Mouse (Mus musculus): Measurements from ENCODE around the gene Ppp1cc.
"Not testable (repeated sequence)": the region's sequence is repeated elsewhere in the genome, so short reads cannot be mapped to it uniquely, and the experiment has no call there.

Ppp1cc gene

DNA sequence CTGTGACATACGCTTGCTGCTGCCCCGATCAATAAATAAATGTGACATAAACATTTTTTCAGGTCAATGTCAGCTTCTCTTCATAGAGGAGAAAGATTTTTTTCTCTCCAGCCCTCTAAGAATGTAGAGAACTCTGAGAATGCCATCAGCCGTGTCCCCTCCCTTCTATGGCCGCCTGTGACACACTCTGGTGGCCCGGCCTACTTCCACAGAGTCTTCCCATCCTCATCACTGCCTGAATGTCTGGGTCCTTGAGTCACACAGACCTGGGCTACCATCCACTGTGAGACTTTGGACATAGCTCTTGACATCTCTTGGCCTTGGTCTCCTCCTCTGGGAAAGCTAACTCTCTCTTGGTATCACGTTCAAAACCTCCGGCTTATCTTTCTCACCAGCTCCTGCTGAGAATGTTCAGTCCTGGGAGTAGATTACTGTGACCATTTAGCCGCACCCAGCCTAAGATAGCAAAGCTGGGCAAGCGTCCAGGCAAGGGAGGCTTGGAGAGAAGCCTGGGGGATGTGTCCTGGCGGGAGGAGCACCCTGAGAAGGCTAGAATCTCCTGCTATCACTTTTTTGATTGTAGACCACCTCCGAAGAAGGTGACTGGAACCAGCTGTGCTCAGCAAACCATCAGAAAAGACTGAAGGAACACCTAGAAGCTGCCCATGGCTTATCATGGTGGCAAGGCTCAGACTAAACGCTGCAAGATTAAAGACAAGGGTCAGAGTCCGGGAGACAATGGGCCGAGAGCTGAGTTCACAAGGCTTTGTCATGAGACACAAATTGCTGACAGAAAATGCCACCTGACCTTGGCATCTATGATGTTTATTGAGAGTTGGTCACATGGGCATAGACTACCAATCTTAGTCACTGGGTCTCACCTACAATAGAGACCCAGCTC is 21.3 kb upstream of the Ppp1cc start:
- no peak for DNase-seq

DNA sequence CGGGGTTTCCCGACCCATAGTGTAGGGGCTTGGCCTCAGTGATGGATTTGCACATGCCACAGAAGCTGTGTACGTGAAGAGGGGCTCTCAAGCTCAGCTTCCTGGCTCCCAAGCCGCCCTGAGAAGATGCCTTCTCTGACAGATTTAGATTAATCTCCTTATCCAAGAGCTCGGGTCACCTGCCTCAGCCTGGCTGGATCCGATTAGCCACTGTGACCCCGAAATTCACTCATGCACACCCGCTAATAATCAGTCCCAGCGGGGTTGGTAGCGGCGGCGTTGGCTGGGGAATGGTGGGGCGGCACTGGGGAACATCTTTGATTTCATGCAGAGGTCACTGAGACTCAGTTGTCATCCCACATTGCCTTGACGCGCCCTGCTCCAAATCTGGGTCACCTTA is 19.2 kb upstream of the Ppp1cc start:
- peak; percentile 42 for DNase-seq

DNA sequence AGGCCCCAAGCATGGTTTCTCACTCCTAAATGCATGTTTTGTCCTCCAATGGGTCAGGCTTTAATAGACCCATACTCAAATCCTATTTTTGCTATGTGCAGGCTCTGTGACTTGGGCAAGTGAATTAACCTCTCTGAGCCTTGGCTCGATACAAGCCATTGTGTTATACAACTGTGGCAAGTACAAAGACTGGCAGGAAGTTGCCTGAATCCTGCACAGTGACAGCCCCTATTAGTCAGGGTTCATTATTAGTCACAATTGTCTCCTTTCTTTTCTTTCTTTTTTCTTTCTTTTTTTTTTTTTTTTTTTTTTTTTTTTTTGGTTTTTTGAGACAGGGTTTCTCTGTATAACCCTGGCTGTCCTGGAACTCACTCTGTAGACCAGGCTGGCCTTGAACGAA is 18.3 kb upstream of the Ppp1cc start:
- DNase-seq, result not testable (repeated sequence)

DNA sequence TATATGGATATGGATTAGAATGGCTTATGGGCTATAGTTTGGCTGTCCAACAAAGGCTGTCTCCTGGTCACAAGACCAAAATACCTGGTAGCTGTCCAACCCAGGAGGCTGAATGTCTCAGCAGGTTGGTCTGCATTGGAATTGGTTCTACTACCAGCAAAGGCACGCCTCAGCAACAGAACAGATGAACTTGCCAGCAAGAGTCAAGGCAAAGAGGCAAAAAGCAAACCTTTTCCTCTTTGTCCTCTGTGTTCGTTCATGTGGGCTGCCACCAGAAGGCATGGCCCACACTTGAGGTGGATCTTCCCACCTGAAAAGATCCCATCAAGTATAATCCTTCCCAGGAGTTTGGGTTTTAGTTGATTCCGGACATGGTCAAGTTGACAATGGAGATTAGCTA is 17.4 kb upstream of the Ppp1cc start, which contains the start of gene Ccdc63:
Gene Ccdc63 (minus strand): TSS at position 101 of the 400 bp plus-strand sequence.
- no peak for DNase-seq

DNA sequence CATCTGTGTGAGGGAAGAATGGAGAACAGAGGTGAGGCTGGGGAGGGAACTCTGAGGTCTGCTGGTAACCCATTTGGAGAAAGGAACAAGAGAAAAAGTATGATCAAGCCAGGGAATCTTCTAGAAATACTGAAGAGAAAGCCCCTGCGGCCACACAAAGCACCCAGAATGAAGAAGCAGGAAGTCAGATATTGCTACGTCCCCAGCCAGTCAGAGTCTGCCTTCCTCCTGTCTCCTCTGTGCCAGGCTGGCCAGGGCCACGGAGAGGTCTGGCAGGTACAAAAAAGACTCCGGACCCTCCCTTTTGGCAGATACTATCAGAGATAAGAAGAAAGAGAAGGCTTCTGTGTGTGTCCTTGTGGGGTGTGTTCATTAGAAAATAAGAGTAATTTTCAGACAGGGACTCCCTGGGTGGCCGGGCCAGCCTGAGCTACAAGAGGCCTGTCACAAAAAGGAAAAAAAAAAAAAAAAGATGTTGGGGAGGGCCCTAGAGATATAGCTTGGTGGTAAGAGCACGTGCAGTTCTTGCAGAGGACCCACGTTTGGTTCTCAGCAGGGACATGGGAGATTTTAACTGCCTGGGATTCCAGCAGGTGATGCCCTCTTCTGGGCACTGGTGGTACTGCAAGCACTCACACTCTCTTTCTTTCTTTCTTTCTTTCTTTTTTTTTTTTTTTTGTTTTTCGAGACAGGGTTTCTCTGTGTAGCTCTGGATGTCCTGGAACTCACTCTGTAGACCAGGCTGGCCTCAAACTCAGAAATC is 15.7 kb upstream of the Ppp1cc start:
- peak; percentile 66 for DNase-seq

DNA sequence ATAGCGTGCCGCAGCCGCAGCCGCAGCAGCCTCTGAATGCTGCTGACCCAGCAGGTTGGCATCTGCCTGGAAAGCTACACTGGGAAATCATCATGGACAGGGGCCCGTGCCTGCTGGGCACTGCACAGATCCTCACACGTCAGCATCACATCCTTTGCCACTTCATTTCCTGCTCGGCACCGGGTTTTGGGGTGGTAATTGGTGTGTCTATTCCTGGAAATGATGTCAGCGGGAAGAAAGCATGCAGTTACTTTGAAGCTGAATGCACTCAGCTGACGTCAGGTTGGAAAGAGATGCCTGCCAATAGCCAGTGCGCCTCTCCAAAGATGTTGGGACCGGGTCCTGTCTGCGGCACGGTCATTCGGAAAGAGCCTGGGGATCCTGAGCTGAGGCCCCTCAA is 14.5 kb upstream of the Ppp1cc start:
- peak; percentile 80 for DNase-seq

DNA sequence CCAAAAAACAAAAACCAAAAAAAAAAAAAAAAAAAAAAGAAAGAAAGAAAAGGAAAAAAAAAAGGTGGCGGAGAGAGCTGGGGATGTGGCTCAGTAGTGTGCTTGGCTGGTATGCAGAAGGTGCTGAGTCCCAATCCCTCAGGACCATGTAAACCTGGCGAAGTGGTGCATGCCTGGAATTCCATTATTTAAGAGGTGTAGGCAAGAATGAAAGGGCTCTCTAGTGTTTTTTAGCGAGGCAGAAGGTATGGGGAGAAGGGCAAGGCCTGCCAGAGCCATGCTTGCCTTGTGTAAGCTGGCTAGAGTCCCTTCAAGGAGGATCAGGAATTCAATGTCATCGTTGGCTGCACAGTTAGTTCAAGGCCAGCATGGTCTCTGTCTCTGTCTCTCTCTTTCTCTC is 13.3 kb upstream of the Ppp1cc start:
- no peak for DNase-seq

DNA sequence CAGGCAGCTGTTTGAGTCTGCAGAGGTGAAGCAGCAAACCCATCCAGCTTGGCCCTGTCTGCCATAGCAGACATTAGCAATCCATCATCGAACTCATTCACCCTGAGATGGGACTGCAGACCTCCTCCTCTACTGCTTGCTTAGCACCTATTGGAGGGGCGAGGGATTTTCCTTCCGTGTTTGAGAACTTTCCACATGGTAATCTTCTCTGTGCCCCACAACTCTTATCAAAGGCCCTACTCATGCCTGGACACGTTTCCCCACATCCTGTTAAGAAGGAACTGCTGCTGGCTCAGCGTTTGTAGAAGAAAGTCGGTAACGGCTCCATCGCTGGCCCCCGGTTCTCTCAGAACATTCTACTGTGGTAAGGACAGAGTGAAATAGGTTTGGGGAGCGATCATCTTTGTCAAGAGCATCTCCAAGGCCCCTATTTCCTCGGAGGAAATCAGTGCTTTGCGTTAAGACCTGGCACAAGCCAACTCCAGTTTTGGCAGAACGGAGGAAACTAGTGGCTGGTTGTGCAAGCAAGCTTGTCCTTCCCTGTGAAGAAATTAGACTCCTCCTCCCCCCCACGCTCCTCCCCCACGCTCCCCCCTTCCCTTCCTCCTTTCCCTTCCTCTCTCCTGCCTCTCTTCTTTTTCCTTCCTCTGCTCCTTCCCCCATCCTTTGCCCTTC is 12.6 kb upstream of the Ppp1cc start:
- no peak for DNase-seq

DNA sequence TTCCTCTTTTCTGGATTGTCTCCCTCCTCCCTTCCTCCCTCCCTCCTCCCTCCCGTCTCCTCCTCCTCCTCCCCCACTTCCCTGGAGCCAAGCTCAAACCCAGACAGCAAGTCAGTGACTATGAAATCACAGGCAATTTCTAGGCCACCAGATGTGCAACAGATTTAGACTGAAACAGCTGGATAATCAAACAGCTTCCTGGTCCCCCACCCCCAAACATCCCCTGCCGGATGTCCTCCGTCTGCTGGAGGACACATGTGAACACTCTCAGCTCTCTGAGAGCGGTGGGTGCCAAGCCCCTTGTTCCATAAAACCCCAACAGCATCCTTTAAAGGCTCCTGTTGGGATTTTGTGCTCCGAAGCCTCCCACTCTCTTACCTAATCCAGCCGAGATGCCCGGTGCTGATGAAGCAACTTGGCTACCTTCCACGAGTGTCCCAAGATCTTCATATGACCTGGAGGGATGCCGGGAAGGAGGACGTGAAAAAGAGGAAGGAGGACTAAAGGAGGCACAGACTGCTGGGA is 12.0 kb upstream of the Ppp1cc start:
- no peak for DNase-seq

DNA sequence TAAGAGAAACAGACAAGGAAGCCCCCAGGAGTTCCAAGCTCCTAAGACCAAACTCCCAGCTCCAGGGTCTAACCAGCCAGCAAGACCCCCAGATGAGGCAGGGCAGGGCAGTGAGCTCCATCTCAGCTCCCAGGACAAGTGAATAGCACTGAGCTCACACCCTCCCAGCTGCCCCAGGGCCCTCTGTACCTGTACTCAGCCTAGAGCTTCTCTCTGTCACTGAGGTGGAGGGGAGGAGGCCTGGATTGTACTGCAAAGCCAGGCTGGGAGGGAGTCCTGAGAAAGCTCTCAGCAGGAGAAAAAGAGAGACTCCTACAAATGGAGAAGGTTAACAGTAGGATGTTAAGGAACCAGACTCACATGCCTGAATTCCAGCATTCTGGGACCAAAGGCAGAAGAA is 11.5 kb upstream of the Ppp1cc start:
- no peak for DNase-seq

DNA sequence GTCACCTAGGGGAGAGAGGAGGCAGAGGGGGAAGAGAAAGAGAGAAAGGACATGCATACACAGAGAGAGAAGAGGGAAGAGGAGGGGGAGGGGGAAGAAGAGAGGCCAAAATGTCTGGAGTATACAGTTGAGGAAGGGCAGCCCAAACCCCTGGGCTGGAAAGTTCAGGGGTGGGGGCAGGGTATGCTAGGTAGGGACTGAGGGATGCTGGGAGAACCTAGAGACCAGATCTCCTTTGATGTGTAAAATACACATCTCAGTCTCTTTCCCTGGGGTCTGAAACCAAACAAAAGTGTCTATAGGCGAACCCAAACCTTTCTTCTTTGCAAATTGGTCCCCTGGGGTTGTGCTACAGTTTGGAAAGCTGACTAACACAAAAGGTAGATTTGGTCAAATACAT is 10.0 kb upstream of the Ppp1cc start:
- no peak for DNase-seq

DNA sequence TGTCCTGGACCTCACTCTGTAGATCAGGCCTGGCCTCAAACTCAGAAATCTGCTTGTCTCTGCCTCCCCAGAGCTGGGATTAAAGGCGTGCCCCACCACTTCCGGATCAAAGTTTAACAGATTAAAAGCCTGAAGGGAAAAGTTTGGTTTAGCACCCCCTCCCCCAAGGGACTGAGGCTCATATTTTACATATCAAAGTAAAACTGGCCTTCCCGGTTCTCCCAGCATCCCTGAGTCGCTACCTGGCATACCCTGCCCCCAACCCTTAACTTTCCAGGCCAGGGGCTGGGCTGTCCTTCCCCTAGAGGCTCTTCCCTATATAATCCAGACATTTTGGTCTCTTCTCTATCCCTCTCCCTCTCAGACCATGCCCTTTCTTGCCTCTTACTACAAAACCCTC is 8.8 kb upstream of the Ppp1cc start:
- no peak for DNase-seq

DNA sequence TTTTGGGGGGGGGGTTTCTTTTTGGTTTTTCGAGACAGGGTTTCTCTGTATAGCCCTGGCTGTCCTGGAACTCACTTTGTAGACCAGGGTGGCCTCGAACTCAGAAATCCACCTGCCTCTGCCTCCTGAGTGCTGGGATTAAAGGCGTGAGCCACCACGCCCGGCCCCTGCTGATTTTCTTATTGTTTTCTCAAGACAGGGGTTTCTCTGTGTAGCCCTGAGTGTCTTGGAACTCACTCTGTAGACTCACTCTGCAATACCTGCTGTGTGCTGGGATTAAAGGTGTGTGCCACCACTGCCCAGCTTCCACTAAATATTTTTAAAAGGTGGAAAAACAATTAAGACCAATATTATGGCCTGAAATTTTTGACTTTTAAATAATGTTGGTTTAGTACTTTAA is 5.6 kb upstream of the Ppp1cc start:
- DNase-seq, result not testable (repeated sequence)

DNA sequence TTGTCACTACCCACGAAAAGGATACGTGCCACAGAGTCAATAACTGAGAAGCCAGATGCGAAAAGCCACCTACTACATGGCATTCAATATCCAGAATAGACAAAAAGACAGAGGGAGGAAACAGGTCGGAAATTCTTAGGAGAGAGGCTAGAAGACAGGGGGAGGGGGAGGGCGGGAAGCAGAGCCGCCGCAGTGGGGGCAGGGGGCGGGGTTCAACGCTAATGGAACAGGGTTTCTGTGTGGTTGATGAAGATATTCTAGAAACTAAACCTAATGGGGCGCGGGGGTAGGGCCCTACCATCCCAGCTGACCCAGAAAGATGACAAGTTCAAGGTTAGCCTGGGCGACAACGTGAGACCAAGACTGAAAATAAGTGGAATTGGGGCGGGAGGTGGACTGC is 4.1 kb upstream of the Ppp1cc start:
- DNase-seq, result no peak

DNA sequence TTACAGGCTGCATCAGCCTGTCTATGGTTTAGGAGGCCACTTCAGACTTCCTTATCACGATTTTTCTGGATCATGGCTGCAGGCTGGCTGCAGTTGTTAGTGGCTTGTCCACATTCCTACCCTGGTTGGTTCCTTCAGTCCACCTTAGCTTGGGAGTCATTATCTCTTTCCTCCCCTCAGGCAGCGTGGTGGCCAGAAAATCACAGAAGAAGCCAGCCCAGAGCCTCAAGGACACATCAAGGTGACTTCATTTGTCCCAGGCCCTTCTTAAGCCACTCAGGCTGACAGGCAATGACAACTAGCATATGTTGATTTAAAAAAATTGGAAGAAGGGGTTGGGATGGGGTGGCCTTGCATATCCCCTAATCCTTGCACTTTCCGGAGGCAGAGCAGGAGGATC is 3.3 kb upstream of the Ppp1cc start:
- DNase-seq, result no peak

DNA sequence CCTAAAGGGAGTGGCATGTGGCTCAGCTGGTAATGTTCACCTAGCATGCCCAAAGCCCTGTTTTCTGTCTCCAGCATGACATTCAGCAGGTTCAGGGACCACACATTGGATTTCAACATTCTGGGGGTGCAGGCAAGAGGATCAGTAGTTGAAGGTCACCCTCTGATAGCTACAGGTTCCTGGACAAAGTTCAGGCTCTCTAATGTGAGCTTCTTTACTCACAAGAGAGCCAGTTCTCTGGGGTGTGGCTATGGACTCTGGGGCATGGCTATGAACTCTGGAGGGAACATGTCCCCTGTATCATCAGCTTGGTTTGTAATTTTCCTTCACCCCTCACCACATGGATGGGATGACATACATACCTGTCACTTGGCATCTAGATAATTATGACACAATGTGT is 2.5 kb upstream of the Ppp1cc start:
- no peak for DNase-seq

DNA sequence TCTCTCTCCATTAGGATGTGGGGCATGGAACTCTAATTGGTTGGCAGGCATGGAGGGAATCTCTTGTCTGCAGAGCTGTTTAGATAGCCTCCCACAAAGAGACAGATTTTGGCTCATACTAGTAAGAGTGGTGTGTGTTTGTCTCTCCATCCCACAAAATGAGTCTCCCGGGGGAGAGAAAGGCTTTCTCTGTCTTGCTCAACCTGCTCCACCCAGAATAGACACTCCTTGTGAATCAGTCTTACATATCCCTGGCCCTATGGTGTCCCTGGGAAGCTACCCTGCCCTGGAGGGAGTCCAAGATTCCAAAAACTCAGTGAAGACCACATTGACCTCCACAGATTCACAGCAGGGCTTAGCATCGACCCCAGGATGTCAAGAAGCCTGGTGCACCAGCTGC is 1.6 kb upstream of the Ppp1cc start:
- no peak for DNase-seq

DNA sequence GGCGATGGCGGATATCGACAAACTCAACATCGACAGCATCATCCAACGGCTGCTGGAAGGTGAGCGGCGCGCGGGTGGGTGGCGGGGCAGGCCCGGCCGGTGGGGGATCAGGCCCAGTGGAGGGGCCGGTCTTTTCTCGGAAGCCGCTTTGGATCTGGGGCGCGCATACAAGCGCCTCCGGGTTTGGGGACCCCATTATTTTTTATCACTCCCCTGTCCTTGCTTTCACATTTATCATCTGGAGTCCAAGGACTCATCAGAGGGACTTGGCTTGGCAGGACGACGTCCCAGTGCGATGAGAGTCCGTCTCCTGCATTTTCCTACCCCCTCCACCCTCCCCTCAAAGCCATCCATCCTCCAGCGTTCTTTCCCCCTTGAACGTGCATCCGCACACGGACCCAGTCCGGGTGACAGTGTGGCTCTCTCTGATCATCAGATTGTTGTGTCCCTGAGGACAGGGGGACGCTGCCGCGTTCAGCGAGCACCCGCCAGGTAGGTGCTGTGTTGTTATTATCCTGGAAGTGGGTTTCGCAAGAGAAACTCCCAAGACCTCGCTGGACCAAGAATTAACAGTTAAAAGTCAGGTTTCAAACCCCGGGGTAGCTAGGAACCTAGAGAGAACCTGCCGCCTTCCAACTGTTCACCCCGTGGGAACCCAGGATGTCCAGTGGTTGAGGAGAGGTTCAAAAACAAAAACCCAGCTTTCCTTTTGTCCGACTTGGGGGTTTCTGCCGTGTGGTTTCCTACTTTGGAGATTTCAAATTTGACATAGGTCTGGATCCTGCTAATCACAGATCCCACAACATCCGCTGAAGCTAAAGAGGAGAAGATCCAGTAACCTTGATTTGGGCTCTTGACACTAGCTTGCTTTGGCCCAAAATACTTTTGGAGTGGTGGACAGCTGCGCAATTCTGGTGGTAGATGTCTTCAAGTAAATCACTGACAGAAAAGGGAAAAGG is 758 bp downstream of the Ppp1cc start:
- DNase-seq, result no peak

DNA sequence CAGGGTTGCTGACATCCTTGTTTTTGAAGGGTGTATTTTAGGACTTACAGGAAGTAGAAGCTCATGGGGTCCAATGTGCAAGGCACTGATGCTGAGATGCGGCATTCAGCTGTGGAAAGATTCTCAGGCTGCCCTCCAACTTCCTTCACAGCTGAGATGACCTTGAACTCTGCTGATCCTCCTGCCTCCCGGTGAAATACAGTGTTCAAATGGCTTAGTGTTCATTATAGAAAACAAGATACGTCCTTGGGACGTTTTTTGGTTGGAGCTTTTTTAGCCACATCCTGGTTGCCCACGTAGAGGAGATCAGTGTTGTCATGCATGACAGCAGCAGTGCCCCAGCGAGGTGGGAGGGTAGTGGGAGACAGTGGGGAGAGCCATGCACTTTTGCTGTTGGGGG is 5.1 kb downstream of the Ppp1cc start:
- no peak for DNase-seq

DNA sequence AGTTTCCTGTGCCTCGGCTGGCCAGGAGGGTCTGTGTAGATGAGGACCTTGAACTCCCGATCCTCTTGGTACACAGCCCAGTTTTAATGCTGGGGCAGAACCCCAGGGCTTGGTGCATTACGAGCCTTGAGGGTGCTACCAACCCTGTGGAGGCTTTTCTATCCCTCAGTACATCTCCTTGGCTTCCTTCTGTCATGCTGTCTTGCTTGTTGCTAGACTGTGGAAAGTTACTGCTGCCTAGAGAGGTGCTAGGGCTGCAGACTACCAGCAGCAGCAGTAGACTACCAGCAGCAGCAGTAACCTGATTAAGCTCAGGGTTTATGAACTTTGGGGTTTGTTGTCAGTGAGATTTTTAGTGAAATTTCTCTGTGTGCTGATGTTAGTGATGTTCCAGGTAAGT is 5.9 kb downstream of the Ppp1cc start:
- DNase-seq, result no peak

DNA sequence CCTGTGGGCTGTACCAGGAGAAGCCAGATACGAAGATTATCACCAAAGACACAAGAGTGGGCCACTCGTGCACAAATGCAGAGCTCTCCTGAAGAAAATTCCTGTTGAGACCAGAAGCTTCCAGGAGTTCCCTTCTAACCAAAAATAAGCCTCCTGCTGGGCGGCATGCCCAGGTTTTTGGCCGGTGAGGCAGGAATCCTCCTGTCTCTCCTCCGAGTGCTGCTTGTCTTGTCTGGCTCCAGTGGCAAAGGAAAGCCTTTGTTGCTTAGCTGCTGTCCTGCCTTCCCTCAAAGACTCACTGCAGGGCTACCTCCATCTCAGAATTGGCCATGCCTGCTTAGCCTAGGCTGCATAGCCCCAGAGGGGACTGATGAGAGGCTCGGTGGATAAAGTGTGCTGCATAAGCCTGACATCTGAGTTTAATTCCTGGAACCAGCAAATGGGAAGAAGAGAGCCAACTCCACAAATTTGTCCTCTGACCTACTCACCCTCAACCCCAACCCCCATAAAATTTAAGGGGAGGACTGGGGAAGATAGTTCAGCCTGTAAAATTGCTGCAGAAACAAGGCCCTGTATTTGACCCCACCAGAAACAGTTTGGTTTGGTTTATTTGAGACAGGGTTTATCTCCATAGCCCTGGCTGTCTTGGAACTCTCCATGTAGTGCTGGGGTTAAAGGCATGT is 7.3 kb downstream of the Ppp1cc start:
- peak; percentile 74 for DNase-seq

Data from cerebellum, adult 9-10 months (tissue).